Mouse (Mus musculus): ENCODE data around the gene Prune1. TPM values are rescaled to one million over a fixed set of nuclear protein-coding genes. Genes with fewer than 3 reads are reported as not detected.
A peak's percentile ranks its signal among the peaks of the same experiment; 100 is the strongest.
"Not testable (repeated sequence)": the region's sequence is repeated elsewhere in the genome, so short reads cannot be mapped to it uniquely, and the experiment has no call there.

The Prune1 gene
- polyA plus RNA-seq, 1 experiment from 2014 or later, result 84.3 TPM

- ATAC-seq, result peak; percentile 90
- peak within 1 kb of the TSS; percentile 94 for H3K27ac ChIP-seq (ENCODE audit: low read length)
- peaks cover 17% of the 10 kb centered on the region for H3K36me3 ChIP-seq (ENCODE audit: control insufficient read depth, insufficient read depth, low read length)
- no peaks in the 10 kb centered on the region for H3K9me3 ChIP-seq (replicated peaks; ENCODE audit: control insufficient read depth, low read length, poor library complexity, severe bottlenecking)
- H3K27me3 ChIP-seq (ENCODE audit: control insufficient read depth, insufficient read depth, low read depth, low read length), result no peaks in the 10 kb centered on the region
- H3K4me1 ChIP-seq (ENCODE audit: control insufficient read depth, insufficient read depth, low read length), result peaks cover 13% of the 10 kb centered on the region
- H3K4me3 ChIP-seq (ENCODE audit: low read depth, low read length), result peak within 1 kb of the TSS; percentile 79
- peak within 1 kb of the TSS; percentile 69 for H3K4me2 ChIP-seq (ENCODE audit: low read length)
- under 1% methylated on average over 56 of the region's 56 CpGs for WGBS
- peak within 1 kb of the TSS; percentile 89 for H3K9ac ChIP-seq (ENCODE audit: low read depth, low read length)
These were observed 64.4 kb downstream of the Prune1 start, which contains the start of gene Gabpb2 for GRCm38 (mm10) chr3:95217255-95218134. Gene Gabpb2 (minus strand): TSS chr3:95217916.

DNA sequence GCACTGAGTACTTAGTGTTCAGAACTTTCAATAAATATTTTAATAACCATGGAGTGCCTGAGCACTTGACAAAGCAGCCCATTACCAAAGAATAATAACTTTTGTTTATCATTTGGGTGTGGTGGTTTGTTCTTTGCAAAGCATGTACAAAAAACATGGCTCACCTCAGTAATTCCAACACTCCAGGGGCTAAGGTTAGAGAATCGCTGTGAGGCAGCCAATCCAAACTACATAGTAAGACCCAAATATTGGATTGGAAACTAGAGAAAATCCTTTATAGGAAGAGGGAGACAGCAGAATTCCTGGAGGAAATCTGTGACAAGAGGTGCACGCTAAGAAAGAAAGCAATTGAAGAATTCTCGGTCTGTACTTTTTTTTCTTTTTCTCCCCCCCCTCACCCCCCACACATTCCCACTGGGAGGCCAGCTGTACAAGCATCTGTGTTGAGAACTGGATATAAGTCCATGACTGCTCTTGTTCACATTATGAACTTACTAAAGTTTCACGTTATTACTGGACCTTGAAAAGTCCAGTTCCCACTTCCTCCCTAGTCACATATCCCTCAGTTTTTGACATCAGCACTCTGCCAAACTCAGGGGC, 65.1 kb downstream of the Prune1 start:
- no peaks in the 10 kb centered on the region for H3K27me3 ChIP-seq (ENCODE audit: control insufficient read depth, insufficient read depth, low read depth, low read length)
- peaks cover 13% of the 10 kb centered on the region for H3K4me1 ChIP-seq (ENCODE audit: control insufficient read depth, insufficient read depth, low read length)
- no peaks in the 10 kb centered on the region for H3K9me3 ChIP-seq (replicated peaks; ENCODE audit: control insufficient read depth, low read length, poor library complexity, severe bottlenecking)
- H3K27ac ChIP-seq (ENCODE audit: low read length), result peak overlapping the region; percentile 94; the same call in 1 of the 2 replicates
- H3K4me3 ChIP-seq (ENCODE audit: low read depth, low read length), result peak overlapping the region; percentile 79
- 15% methylated on average over 4 of the region's 4 CpGs for WGBS
- peak overlapping the region; percentile 89 for H3K9ac ChIP-seq (ENCODE audit: low read depth, low read length)
- H3K4me2 ChIP-seq (ENCODE audit: low read length), result peak overlapping the region; percentile 69
- peaks cover 17% of the 10 kb centered on the region for H3K36me3 ChIP-seq (ENCODE audit: control insufficient read depth, insufficient read depth, low read length)
- ATAC-seq, result no peak

DNA sequence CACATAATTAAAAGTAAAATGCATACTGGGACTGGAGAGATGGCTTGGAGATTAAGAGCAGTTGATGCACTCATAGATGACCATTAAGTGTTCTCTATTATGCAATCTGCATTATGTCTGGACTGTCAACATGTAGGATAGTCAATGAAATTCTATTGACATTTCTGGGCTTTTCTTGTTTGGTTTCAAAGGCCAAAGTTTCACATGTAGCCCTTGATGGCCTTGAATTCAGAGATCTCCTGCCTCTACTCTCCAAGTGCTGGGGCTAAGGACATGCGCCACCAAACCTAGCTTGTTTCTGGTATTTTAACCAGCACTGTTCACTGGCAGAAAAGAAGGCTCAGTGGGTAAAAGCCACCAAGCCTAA, 68.3 kb downstream of the Prune1 start:
- ATAC-seq, result no peak
- Histone ChIP-seq H3K36me3 (ENCODE audit: control insufficient read depth, insufficient read depth, low read length) (peaks cover 5% of the 10 kb centered on the region; the same call in 1 of the 2 replicates), H3K9me3 (replicated peaks; ENCODE audit: control insufficient read depth, low read length, poor library complexity, severe bottlenecking) (no peaks in the 10 kb centered on the region), H3K4me2 (ENCODE audit: low read length) (no peak overlapping the region), H3K9ac (ENCODE audit: low read depth, low read length) (no peak overlapping the region), H3K27ac (ENCODE audit: low read length) (no peak overlapping the region), H3K4me1 (ENCODE audit: control insufficient read depth, insufficient read depth, low read length) (peaks cover 13% of the 10 kb centered on the region), H3K27me3 (ENCODE audit: control insufficient read depth, insufficient read depth, low read depth, low read length) (no peaks in the 10 kb centered on the region), H3K4me3 (ENCODE audit: low read depth, low read length) (no peak overlapping the region)
- 97% methylated on average over 1 of the region's 1 CpGs for WGBS

DNA sequence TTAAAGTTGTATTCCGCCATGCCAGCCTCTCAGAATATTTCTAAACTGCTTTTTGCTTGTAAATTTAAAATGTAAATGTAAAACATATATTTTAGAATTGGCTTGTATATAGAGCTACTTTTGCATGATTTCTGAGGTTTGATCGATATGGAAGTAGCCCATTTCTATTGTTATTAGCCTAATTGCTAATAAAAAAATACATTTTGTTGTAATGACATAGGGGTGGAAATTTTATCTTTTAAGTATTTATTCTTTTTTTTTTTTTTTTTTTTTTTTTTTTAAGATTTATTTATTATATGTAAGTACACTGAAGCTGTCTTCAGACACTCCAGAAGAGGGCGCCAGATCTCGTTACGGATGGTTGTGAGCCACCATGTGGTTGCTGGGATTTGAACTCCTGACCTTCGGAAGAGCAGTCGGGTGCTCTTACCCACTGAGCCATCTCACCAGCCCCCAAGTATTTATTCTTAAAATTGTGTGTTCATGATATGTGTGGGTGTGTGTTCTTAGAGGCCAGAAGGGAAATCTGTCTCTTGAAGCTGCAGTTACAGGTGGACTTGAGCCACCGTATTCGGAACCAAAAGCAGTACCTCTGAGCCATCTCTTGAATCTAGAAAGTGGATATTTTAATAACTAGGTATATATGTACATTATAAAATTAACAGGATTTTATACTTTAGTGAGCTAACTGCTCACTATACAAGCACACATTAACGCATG, 68.8 kb downstream of the Prune1 start:
- H3K27me3 ChIP-seq (ENCODE audit: control insufficient read depth, insufficient read depth, low read depth, low read length); H3K36me3 ChIP-seq (ENCODE audit: control insufficient read depth, insufficient read depth, low read length); H3K9ac ChIP-seq (ENCODE audit: low read depth, low read length); H3K4me2 ChIP-seq (ENCODE audit: low read length); ATAC-seq; H3K27ac ChIP-seq (ENCODE audit: low read length); H3K9me3 ChIP-seq (replicated peaks; ENCODE audit: control insufficient read depth, low read length, poor library complexity, severe bottlenecking); H3K4me3 ChIP-seq (ENCODE audit: low read depth, low read length): not testable (repeated sequence)
- 94% methylated on average over 7 of the region's 10 CpGs for WGBS
- H3K4me1 ChIP-seq (ENCODE audit: control insufficient read depth, insufficient read depth, low read length), result peaks cover 11% of the 10 kb centered on the region

DNA sequence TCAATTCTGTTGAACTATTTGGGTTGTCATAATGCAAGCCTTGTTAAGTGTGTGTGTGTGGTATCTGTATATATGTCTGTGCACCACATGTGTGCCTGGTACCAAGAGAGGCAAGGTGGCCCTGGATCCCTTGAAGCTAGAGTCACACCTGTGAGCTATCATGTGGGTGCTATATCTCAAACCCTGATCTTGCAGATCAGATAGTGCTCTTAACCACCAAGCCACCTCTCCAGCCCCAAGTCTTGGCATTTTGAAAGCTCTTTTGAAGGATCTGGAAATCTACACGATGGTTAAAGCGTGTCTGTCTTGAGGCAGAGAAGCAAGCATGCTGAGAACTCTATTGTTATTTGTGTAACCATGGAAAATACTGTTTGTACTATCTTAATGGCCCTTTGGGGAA, 71.3 kb downstream of the Prune1 start:
- Histone ChIP-seq H3K4me1 (ENCODE audit: control insufficient read depth, insufficient read depth, low read length) (no peaks in the 10 kb centered on the region), H3K4me3 (ENCODE audit: low read depth, low read length) (no peak overlapping the region), H3K27ac (ENCODE audit: low read length) (no peak overlapping the region), H3K9me3 (replicated peaks; ENCODE audit: control insufficient read depth, low read length, poor library complexity, severe bottlenecking) (no peaks in the 10 kb centered on the region), H3K4me2 (ENCODE audit: low read length) (no peak overlapping the region), H3K9ac (ENCODE audit: low read depth, low read length) (no peak overlapping the region), H3K27me3 (ENCODE audit: control insufficient read depth, insufficient read depth, low read depth, low read length) (no peaks in the 10 kb centered on the region), H3K36me3 (ENCODE audit: control insufficient read depth, insufficient read depth, low read length) (peaks cover 11% of the 10 kb centered on the region; the same call in 1 of the 2 replicates)
- no peak for ATAC-seq
- WGBS, result 30% methylated on average over 2 of the region's 2 CpGs

DNA sequence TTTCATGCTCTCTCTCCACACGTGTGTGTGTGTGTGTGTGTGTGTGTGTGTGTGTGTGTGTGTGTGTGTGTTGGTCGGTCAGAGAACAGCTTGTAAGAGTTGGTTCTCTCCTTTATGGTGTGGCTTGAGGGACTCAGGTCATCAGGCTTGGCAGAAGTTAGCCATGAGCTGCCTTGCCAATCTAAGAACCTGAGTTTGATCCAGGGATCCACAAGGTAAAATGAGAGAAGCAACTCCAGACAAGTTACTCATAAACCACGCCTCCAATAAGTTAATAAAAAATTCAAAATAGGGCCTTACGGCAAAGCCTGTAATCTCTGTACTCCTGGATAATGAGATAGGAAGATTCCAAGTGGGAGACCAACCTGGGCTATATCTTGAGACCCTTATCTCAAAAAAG, 73.6 kb downstream of the Prune1 start:
- Histone ChIP-seq H3K4me2 (ENCODE audit: low read length) (no peak overlapping the region), H3K9me3 (replicated peaks; ENCODE audit: control insufficient read depth, low read length, poor library complexity, severe bottlenecking) (no peaks in the 10 kb centered on the region), H3K27ac (ENCODE audit: low read length) (no peak overlapping the region), H3K4me3 (ENCODE audit: low read depth, low read length) (no peak overlapping the region), H3K9ac (ENCODE audit: low read depth, low read length) (no peak overlapping the region), H3K4me1 (ENCODE audit: control insufficient read depth, insufficient read depth, low read length) (no peaks in the 10 kb centered on the region), H3K36me3 (ENCODE audit: control insufficient read depth, insufficient read depth, low read length) (peaks cover 6% of the 10 kb centered on the region; the same call in 1 of the 2 replicates), H3K27me3 (ENCODE audit: control insufficient read depth, insufficient read depth, low read depth, low read length) (no peaks in the 10 kb centered on the region)
- ATAC-seq, result no peak
- 94% methylated on average over 3 of the region's 4 CpGs for WGBS

DNA sequence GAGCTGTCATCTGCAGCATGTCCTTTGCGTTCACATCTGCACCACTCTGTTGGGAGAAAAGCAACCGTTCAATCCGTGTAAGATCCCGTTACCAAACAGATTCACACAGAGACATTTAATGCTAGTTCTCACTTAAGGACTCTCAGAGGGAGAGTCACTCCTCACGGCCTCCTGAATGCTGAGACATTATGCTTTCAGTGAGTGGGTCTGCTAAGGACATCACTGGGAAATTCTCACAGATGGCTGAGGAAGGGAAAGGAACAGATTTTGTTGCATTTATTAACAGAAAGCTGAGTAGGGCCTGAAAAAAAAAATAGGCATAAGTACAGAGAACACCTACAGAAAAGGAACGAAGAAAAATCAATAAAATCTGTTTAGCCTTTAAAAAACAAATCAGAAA, 78.0 kb downstream of the Prune1 start:
- ATAC-seq, result no peak
- 89% methylated on average over 6 of the region's 6 CpGs for WGBS
- H3K4me2 ChIP-seq (ENCODE audit: low read length), result no peak overlapping the region

More for the DNA sequence above, 78.0 kb downstream of the Prune1 start:
- Histone ChIP-seq H3K27ac (ENCODE audit: low read length) (no peak overlapping the region), H3K27me3 (ENCODE audit: control insufficient read depth, insufficient read depth, low read depth, low read length) (no peaks in the 10 kb centered on the region), H3K36me3 (ENCODE audit: control insufficient read depth, insufficient read depth, low read length) (peaks cover 27% of the 10 kb centered on the region), H3K9me3 (replicated peaks; ENCODE audit: control insufficient read depth, low read length, poor library complexity, severe bottlenecking) (no peaks in the 10 kb centered on the region), H3K4me1 (ENCODE audit: control insufficient read depth, insufficient read depth, low read length) (no peaks in the 10 kb centered on the region), H3K9ac (ENCODE audit: low read depth, low read length) (no peak overlapping the region), H3K4me3 (ENCODE audit: low read depth, low read length) (no peak overlapping the region)

All from midbrain, embryonic 16.5 days (tissue).